Mouse (Mus musculus) small intestine, adult 2 months (tissue): ENCODE data around the gene Ace2.

Source experiments
- CTCF ChIP-seq: fragments of 200-500 bp; IDR thresholded peaks from 2 replicates; pipeline ENCODE4 v1.5.1; 2012; ENCODE audit warnings: low read depth, mild to moderate bottlenecking, control low read depth, inconsistent platforms, low read length, moderate library complexity, mixed read lengths; ENCODE audit not compliant: insufficient replicate concordance, insufficient read length; ENCODE audit errors: extremely low read depth
- POLR2A ChIP-seq: fragments of 200-500 bp; IDR thresholded peaks from 2 replicates; pipeline ENCODE4 v1.6.1; 2012; ENCODE audit warnings: low read depth, mild to moderate bottlenecking, control low read depth, inconsistent platforms, low read length, moderate library complexity

DNA sequence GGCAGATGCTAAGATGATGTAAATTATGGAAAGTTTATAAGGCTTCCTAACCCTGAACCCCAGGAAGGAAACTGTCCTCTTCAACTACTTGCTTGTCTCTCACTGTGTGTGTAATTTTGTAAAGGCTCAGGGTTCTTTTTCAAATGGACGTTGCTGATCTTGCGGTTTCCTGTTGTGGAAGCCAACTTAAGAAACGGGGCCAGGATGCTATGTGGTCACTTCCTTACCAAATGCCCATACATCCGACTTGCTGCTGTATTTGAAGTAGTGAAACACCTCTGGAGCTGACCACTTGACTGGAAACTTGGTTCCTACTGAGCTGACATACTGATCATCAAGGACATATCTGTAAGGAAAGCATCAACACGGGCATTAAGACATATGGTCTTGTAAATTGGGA is 61.4 kb downstream of the Ace2 start:
- TF ChIP-seq POLR2A (no peak), CTCF (no peak)
